Mouse (Mus musculus) spleen, postnatal 36 days (tissue): ENCODE data around the gene Nelfa.
"Not testable (repeated sequence)": the region's sequence is repeated elsewhere in the genome, so short reads cannot be mapped to it uniquely, and the experiment has no call there.

ENCODE experiments used
- DNase-seq, 2 experiments: peaks; one replicate each; pipeline ENCODE4 v3.0.0; 2022; ENCODE audit warnings: low spot score in 2 of 2, mixed read lengths in 1 of 2

Nelfa gene

GRCm38 (mm10) chr5:33936120-33936707 lies at the start of gene Nelfa:
Nelfa (minus strand) TSS chr5:33936413.
- DNase-seq, result peak; percentile 99

- peak; percentile 46 to 51 for DNase-seq
Observed at GRCm38 (mm10) chr5:33983309-33984121, 47.3 kb upstream of the Nelfa start, which contains the start of gene Gm1673. Gm1673 (plus strand) TSS chr5:33983433.

GRCm38 (mm10) chr5:33982731-33983259 lies 46.6 kb upstream of the Nelfa start:
- DNase-seq, result no peak

GRCm38 (mm10) chr5:33976267-33976666 lies 40.1 kb upstream of the Nelfa start:
- DNase-seq, result no peak

GRCm38 (mm10) chr5:33974736-33975135 lies 38.5 kb upstream of the Nelfa start:
- no peak for DNase-seq

- DNase-seq, result no peak
Observed at GRCm38 (mm10) chr5:33959382-33959781, 23.2 kb upstream of the Nelfa start.

GRCm38 (mm10) chr5:33955868-33956267 lies 19.7 kb upstream of the Nelfa start:
- DNase-seq, result no peak

GRCm38 (mm10) chr5:33954354-33954753 lies 18.1 kb upstream of the Nelfa start:
- peak; percentile 61 to 62 for DNase-seq

GRCm38 (mm10) chr5:33953471-33954185 lies 17.4 kb upstream of the Nelfa start:
- DNase-seq, result no peak

- no peak for DNase-seq
Observed at GRCm38 (mm10) chr5:33948314-33948713, 12.1 kb upstream of the Nelfa start.

- not testable (repeated sequence) for DNase-seq
Observed at GRCm38 (mm10) chr5:33947035-33947434, 10.8 kb upstream of the Nelfa start.

- DNase-seq, result peak; percentile 79 to 81
Observed at GRCm38 (mm10) chr5:33938448-33938847, 2.2 kb upstream of the Nelfa start.

GRCm38 (mm10) chr5:33937230-33937629 lies 1.0 kb upstream of the Nelfa start:
- no peak for DNase-seq

- DNase-seq, result peak in 1 of 2 experiments; percentile 42
Observed at GRCm38 (mm10) chr5:33935700-33936111, 507 bp downstream of the Nelfa start.

- DNase-seq, result no peak
Observed at GRCm38 (mm10) chr5:33934877-33935276, 1.3 kb downstream of the Nelfa start.

GRCm38 (mm10) chr5:33934081-33934480 lies 2.1 kb downstream of the Nelfa start:
- no peak for DNase-seq

- DNase-seq, result no peak
Observed at GRCm38 (mm10) chr5:33932413-33932812, 3.8 kb downstream of the Nelfa start.

GRCm38 (mm10) chr5:33926170-33926569 lies 10.0 kb downstream of the Nelfa start:
- DNase-seq, result no peak

- DNase-seq, result no peak
Observed at GRCm38 (mm10) chr5:33922566-33922965, 13.6 kb downstream of the Nelfa start.

- DNase-seq, result no peak
Observed at GRCm38 (mm10) chr5:33921486-33922235, 14.6 kb downstream of the Nelfa start.

GRCm38 (mm10) chr5:33920924-33921323 lies 15.3 kb downstream of the Nelfa start:
- DNase-seq, result no peak
